Mouse (Mus musculus) cerebellum, postnatal 36 days (tissue): ENCODE data around the gene Gm21304.
"Not testable (repeated sequence)": the region's sequence is repeated elsewhere in the genome, so short reads cannot be mapped to it uniquely, and the experiment has no call there.

Experiments
- DNase-seq, 2 experiments: peaks; one replicate each; pipeline ENCODE4 v3.0.0; 2021 to 2022; ENCODE audit warnings: mixed read lengths in 2 of 2

Gene Gm21304

GRCm38 (mm10) chr10:104168215-104168614, at the start of gene Gm21304:
Gm21304 (plus strand) TSS chr10:104168515.
- not testable (repeated sequence) for DNase-seq

- DNase-seq = not testable (repeated sequence)
Measured at GRCm38 (mm10) chr10:104142687-104143086, 25.6 kb upstream of the Gm21304 start, which contains the start of gene Gm21293. Gm21293 (plus strand) TSS chr10:104142987.

GRCm38 (mm10) chr10:104151197-104151596, 17.1 kb upstream of the Gm21304 start, which contains the start of gene Gm6763:
Gm6763 (plus strand) TSS chr10:104151497.
- DNase-seq = not testable (repeated sequence)

- not testable (repeated sequence) for DNase-seq
Measured at GRCm38 (mm10) chr10:104159706-104160105, 8.6 kb upstream of the Gm21304 start, which contains the start of gene Gm8764. Gm8764 (plus strand) TSS chr10:104160006.

- DNase-seq = not testable (repeated sequence)
Measured at GRCm38 (mm10) chr10:104176724-104177123, 8.4 kb downstream of the Gm21304 start, which contains the start of gene Gm21312. Gm21312 (plus strand) TSS chr10:104177024.

DNA sequence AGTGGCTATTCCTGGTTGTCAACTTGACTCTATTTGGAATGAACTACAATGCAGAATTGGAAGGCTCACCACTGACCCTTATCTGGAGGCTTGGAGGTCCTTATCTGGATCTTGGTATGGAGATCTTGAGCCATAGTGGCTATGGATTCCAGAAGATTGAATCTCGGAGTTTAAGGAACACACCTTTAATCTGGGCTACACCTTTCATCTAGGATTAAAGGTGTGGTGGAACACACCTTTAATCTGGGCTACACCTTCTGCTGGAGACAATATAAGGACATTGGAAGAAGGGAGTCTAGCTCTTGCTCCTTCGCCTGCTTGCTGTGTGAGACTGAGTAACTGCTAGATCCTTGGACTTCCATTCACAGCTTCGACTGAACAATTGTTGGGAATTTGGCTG, 16.9 kb downstream of the Gm21304 start, which contains the start of gene Gm20765:
TSS of gene Gm20765 (plus strand) at position 301 of the 400 bp plus-strand sequence.
- DNase-seq = not testable (repeated sequence)

DNA sequence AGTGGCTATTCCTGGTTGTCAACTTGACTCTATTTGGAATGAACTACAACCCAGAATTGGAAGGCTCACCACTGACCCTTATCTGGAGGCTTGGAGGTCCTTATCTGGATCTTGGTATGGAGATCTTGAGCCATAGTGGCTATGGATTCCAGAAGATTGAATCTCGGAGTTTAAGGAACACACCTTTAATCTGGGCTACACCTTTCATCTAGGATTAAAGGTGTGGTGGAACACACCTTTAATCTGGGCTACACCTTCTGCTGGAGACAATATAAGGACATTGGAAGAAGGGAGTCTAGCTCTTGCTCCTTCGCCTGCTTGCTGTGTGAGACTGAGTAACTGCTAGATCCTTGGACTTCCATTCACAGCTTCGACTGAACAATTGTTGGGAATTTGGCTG, 25.4 kb downstream of the Gm21304 start, which contains the start of gene Gm4340:
TSS of gene Gm4340 (plus strand) at position 301 of the 400 bp plus-strand sequence.
- DNase-seq = not testable (repeated sequence)

DNA sequence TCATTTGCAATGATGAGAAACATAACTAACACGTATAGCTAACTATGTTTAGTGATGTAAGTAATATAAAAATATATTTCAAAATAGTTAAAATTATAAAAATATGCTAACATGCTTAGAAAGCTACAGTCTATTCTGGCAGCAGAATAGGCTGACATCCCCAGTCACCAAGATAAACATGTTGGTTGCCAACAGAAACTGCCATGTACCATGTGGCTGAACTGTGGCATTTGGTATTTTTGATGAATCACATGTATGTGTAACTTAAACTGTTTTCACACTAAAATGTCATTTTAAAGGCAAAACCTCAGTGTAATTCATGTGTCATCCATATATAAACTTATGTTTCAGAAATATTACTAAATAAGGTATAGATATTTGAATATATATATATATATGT, 41.3 kb downstream of the Gm21304 start:
- no peak for DNase-seq

GRCm38 (mm10) chr10:104210268-104210990, 42.1 kb downstream of the Gm21304 start:
- DNase-seq = no peak

GRCm38 (mm10) chr10:104214527-104214926, 46.2 kb downstream of the Gm21304 start:
- DNase-seq = no peak
